Mouse (Mus musculus): ENCODE measurements around the gene Mettl17.
"Not testable (repeated sequence)": the region's sequence is repeated elsewhere in the genome, so short reads cannot be mapped to it uniquely, and the experiment has no call there.

Mettl17 gene

GRCm38 (mm10) chr14:51884598-51885331 lies at the start of gene Mettl17:
Mettl17 (plus strand) TSS chr14:51884842.
- DNase-seq: peak; percentile 88

- not testable (repeated sequence) for DNase-seq
Observed at GRCm38 (mm10) chr14:51838480-51838879, 46.2 kb upstream of the Mettl17 start.

GRCm38 (mm10) chr14:51842250-51842649 lies 42.4 kb upstream of the Mettl17 start:
- DNase-seq: no peak

GRCm38 (mm10) chr14:51842781-51843180 lies 41.9 kb upstream of the Mettl17 start:
- DNase-seq: no peak

GRCm38 (mm10) chr14:51843882-51844281 lies 40.8 kb upstream of the Mettl17 start:
- DNase-seq: no peak

GRCm38 (mm10) chr14:51846566-51846965 lies 38.1 kb upstream of the Mettl17 start:
- no peak for DNase-seq

- DNase-seq: not testable (repeated sequence)
Observed at GRCm38 (mm10) chr14:51851006-51851405, 33.6 kb upstream of the Mettl17 start.

- no peak for DNase-seq
Observed at GRCm38 (mm10) chr14:51853399-51853798, 31.2 kb upstream of the Mettl17 start, which contains the start of gene Ear6. Ear6 (plus strand) TSS chr14:51853699.

GRCm38 (mm10) chr14:51855280-51855679 lies 29.4 kb upstream of the Mettl17 start:
- not testable (repeated sequence) for DNase-seq

GRCm38 (mm10) chr14:51863603-51864002 lies 21.0 kb upstream of the Mettl17 start:
- DNase-seq: not testable (repeated sequence)

GRCm38 (mm10) chr14:51870756-51871155 lies 13.9 kb upstream of the Mettl17 start:
- DNase-seq: no peak

- DNase-seq: no peak
Observed at GRCm38 (mm10) chr14:51871741-51872140, 12.9 kb upstream of the Mettl17 start.

- DNase-seq: no peak
Observed at GRCm38 (mm10) chr14:51877517-51877916, 7.1 kb upstream of the Mettl17 start.

GRCm38 (mm10) chr14:51883527-51884030 lies 1.1 kb upstream of the Mettl17 start:
- DNase-seq: peak; percentile 55

GRCm38 (mm10) chr14:51884031-51884544 lies 554 bp upstream of the Mettl17 start:
- no peak for DNase-seq

- DNase-seq: no peak
Observed at GRCm38 (mm10) chr14:51886051-51886450, 1.4 kb downstream of the Mettl17 start.

- DNase-seq: no peak
Observed at GRCm38 (mm10) chr14:51889833-51890232, 5.2 kb downstream of the Mettl17 start.

GRCm38 (mm10) chr14:51892191-51892939 lies 7.7 kb downstream of the Mettl17 start, which contains the start of gene Slc39a2:
Slc39a2 (plus strand) TSS chr14:51892889.
- DNase-seq: no peak

- no peak for DNase-seq
Observed at GRCm38 (mm10) chr14:51893094-51893794, 8.6 kb downstream of the Mettl17 start.

- DNase-seq: no peak
Observed at GRCm38 (mm10) chr14:51893809-51894208, 9.2 kb downstream of the Mettl17 start.

- DNase-seq: no peak
Observed at GRCm38 (mm10) chr14:51895071-51895470, 10.4 kb downstream of the Mettl17 start.

GRCm38 (mm10) chr14:51896019-51896418 lies 11.4 kb downstream of the Mettl17 start:
- DNase-seq: no peak

All from cerebellum, adult 8-10 months (tissue).